Mouse (Mus musculus) stomach, postnatal 0 days (tissue): ENCODE data around the gene Szt2. TPM values are rescaled to one million over a fixed set of nuclear protein-coding genes. Genes with fewer than 3 reads are reported as not detected.

Source experiments
- ATAC-seq: fragments of 200-750 bp; cut with Nextera tagmentation; 2 replicates; pipeline ENCODE4 v1.8.0; 2017; ENCODE audit not compliant: low FRiP score, low TSS enrichment
- DNase-seq: peaks from one replicate; pipeline ENCODE4 v3.0.0-alpha.2; 2016; ENCODE audit warnings: low spot score
- H3K27ac ChIP-seq: fragments of 300-500 bp; sonication (generic); replicated peaks from 2 replicates; pipeline ENCODE4 v1.5.1; 2014; ENCODE audit warnings: mild to moderate bottlenecking, control low read depth
- H3K27me3 ChIP-seq: fragments of 300-500 bp; sonication (generic); 2 replicates; pipeline ENCODE4 v1.6.1; 2014; ENCODE audit warnings: low read length; ENCODE audit not compliant: control insufficient read depth, insufficient read depth
- H3K36me3 ChIP-seq: fragments of 300-500 bp; sonication (generic); 2 replicates; pipeline ENCODE4 v1.6.1; 2014; ENCODE audit warnings: low read length, mixed read lengths; ENCODE audit not compliant: control insufficient read depth, insufficient read depth
- H3K4me1 ChIP-seq: fragments of 300-500 bp; sonication (generic); replicated peaks from 2 replicates; pipeline ENCODE4 v1.6.1; 2014; ENCODE audit warnings: antibody characterized with exemption; ENCODE audit not compliant: control insufficient read depth, insufficient read depth
- H3K4me2 ChIP-seq: fragments of 300-500 bp; sonication (generic); replicated peaks from 2 replicates; pipeline ENCODE4 v1.6.1; 2014; ENCODE audit warnings: low read depth, mild to moderate bottlenecking, control low read depth, moderate library complexity
- H3K4me3 ChIP-seq: fragments of 300-500 bp; sonication (generic); 2 replicates; pipeline ENCODE4 v1.5.1; 2014; ENCODE audit warnings: low read depth, low read length, control low read depth
- H3K9ac ChIP-seq: fragments of 300-500 bp; sonication (generic); 2 replicates; pipeline ENCODE4 v1.6.1; 2014; ENCODE audit warnings: mild to moderate bottlenecking, low read length, control low read depth, mixed read lengths
- H3K9me3 ChIP-seq: fragments of 300-500 bp; sonication (generic); 2 replicates; pipeline ENCODE4 v1.6.1; 2016; ENCODE audit warnings: low read length; ENCODE audit not compliant: control insufficient read depth
- CTCF ChIP-seq: IDR thresholded peaks from 2 replicates; pipeline ENCODE4 v1.5.1; 2016; ENCODE audit warnings: antibody characterized with exemption, low read depth, mild to moderate bottlenecking, moderate library complexity
- EP300 ChIP-seq: optimal IDR thresholded peaks from 2 replicates; pipeline ENCODE3; 2016; ENCODE audit warnings: antibody characterized with exemption
- WGBS: fragments of 180-500 bp; shearing (Covaris S2); extraction: QIAGEN DNeasy Blood & Tissue Kit; methylation state at CpG from one replicate; pipeline ENCODE4 v1.1.7; 2014; 5-methylcytosine and 5-hydroxymethylcytosine counted together
- polyA plus RNA-seq: library from polyadenylated mRNA; unstranded; fragments of >200 nt; fragmentation: Nextera tagmentation; extraction: Ambion mirVana; gene quantifications from 2 replicates; pipeline ENCODE4 v1.2.1, GENCODE M21; 2015

The Szt2 gene
- polyA plus RNA-seq, 1 experiment from 2014 or later: 2.1 TPM

DNA sequence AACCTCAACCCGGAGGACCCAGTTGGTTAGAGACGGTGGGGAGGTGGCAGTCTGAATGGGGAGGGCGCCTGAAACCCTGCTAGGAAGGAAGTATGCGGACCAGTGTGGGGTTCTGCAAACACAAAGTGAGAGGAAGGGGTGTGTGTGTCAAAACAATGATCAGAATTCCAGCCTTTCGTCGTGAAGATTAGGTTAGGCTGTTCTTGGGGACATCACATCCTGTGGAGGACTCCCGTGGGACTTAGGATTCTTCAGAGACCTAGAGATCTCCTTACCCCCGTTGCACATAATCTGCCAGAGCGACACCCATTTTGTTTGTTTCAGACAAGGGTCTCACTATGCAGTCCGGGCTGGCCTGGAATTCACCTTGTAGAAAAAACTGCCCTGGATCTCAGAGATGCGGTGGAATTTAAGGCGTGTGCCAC lies 28.8 kb upstream of the Szt2 start:
- no peak for DNase-seq
- Histone ChIP-seq H3K4me3 (peak overlapping the region; percentile 52), H3K9ac (peak overlapping the region; percentile 64), H3K36me3 (no peaks in the 10 kb centered on the region; the same call in 1 of the 2 replicates), H3K9me3 (no peaks in the 10 kb centered on the region), H3K27me3 (no peaks in the 10 kb centered on the region), H3K4me2 (peak overlapping the region; percentile 55), H3K4me1 (peaks cover 7% of the 10 kb centered on the region; the same call in 1 of the 2 replicates), H3K27ac (peak overlapping the region; percentile 88)
- no peak for ATAC-seq
- 5% methylated on average over 12 of the region's 12 CpGs for WGBS
- no peak for TF ChIP-seq CTCF

DNA sequence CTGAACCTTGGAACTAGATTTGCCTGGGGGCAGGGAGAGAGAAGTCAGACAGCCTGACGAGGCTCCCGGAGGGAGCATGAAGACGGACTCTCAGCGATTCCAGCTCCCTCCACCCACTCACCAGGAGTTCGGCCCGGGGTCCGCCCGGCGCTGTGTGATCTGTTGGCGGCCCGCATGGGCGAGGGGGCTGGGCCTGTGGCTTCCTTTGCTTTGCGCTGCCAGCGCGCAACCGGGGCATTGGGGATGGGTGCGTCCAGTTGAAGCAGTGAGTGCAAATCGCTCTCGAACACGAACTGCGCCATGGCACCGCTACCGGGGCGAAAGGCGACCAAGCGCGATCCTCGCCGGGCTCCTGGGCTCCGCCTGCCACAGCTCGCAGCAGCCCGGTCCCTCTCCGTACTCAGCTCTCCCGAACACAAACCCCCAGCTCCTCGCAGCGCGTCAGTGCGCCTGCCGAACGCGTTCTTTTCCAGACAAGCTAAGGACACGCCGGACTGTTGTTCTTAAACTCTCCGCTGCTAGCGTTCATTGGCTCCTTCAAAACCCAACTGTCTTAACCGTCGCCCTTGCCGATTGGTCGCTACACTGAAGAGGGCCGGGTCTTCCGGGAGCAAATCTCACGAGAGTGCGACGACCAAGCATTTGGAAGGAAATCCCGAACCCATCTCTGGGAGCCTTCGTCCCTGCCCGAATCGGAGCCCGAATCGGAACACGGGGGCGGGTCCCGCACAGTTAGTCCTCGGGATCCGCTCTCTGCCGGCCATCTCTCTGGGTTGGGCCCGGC lies 27.9 kb upstream of the Szt2 start, which contains the start of gene Cdc20:
TSS of gene Cdc20 (minus strand) at position 533 of the 784 bp plus-strand sequence.
- Histone ChIP-seq H3K4me3 (peak within 1 kb of the TSS; percentile 52), H3K27me3 (no peaks in the 10 kb centered on the region), H3K9me3 (no peaks in the 10 kb centered on the region), H3K4me2 (peak within 1 kb of the TSS; percentile 90), H3K4me1 (peaks cover 7% of the 10 kb centered on the region; the same call in 1 of the 2 replicates), H3K9ac (peak within 1 kb of the TSS; percentile 73), H3K27ac (peak within 1 kb of the TSS; percentile 88), H3K36me3 (peaks cover 7% of the 10 kb centered on the region)
- peak; percentile 91 for DNase-seq
- peak; percentile 4; the same call in 1 of the 2 replicates for TF ChIP-seq CTCF
- TF ChIP-seq EP300: peak; percentile 90
- ATAC-seq: peak; percentile 96
- WGBS: under 1% methylated on average over 65 of the region's 67 CpGs

GRCm38 (mm10) chr4:118432332-118432731 lies 23.3 kb upstream of the Szt2 start:
- H3K4me2 ChIP-seq: no peak overlapping the region
- H3K27me3 ChIP-seq: no peaks in the 10 kb centered on the region
- no peaks in the 10 kb centered on the region for H3K9me3 ChIP-seq
- H3K4me3 ChIP-seq: no peak overlapping the region
- no peak overlapping the region for H3K9ac ChIP-seq
- DNase-seq: no peak
- peaks cover 15% of the 10 kb centered on the region for H3K36me3 ChIP-seq
- peaks cover 11% of the 10 kb centered on the region for H3K4me1 ChIP-seq
- TF ChIP-seq CTCF (no peak), EP300 (no peak)
- WGBS: 72% methylated on average over 8 of the region's 8 CpGs
- no peak overlapping the region for H3K27ac ChIP-seq
- no peak for ATAC-seq

GRCm38 (mm10) chr4:118429215-118429895 lies 20.3 kb upstream of the Szt2 start:
- Histone ChIP-seq H3K4me1 (peaks cover 4% of the 10 kb centered on the region), H3K27ac (peak overlapping the region; percentile 94), H3K4me3 (peak overlapping the region; percentile 77), H3K4me2 (peak overlapping the region; percentile 91), H3K36me3 (peaks cover 15% of the 10 kb centered on the region), H3K9me3 (no peaks in the 10 kb centered on the region), H3K9ac (peak overlapping the region; percentile 84), H3K27me3 (no peaks in the 10 kb centered on the region)
- DNase-seq (peak; percentile 70), ATAC-seq (no peak)
- 37% methylated on average over 6 of the region's 7 CpGs for WGBS
- TF ChIP-seq CTCF: no peak
- no peak for TF ChIP-seq EP300

- Histone ChIP-seq H3K36me3 (peaks cover 15% of the 10 kb centered on the region), H3K4me3 (peak overlapping the region; percentile 77), H3K4me1 (peaks cover 4% of the 10 kb centered on the region), H3K27me3 (no peaks in the 10 kb centered on the region), H3K9me3 (no peaks in the 10 kb centered on the region), H3K27ac (peak overlapping the region; percentile 94), H3K4me2 (peak overlapping the region; percentile 91), H3K9ac (peak overlapping the region; percentile 84)
- WGBS: 20% methylated on average over 15 of the region's 15 CpGs
- DNase-seq (peak; percentile 52), ATAC-seq (peak; percentile 51)
- no peak for TF ChIP-seq CTCF
- no peak for TF ChIP-seq EP300
These were observed 19.6 kb upstream of the Szt2 start for GRCm38 (mm10) chr4:118428531-118429214.
